Mouse (Mus musculus): ENCODE measurements at regions not wholly inside any gene's neighbourhood (a gene's known extent, or its start where the extent isn't known, plus 50 kb on each side); places are given as distances from the start of the nearest gene placed in this dataset.

DNA sequence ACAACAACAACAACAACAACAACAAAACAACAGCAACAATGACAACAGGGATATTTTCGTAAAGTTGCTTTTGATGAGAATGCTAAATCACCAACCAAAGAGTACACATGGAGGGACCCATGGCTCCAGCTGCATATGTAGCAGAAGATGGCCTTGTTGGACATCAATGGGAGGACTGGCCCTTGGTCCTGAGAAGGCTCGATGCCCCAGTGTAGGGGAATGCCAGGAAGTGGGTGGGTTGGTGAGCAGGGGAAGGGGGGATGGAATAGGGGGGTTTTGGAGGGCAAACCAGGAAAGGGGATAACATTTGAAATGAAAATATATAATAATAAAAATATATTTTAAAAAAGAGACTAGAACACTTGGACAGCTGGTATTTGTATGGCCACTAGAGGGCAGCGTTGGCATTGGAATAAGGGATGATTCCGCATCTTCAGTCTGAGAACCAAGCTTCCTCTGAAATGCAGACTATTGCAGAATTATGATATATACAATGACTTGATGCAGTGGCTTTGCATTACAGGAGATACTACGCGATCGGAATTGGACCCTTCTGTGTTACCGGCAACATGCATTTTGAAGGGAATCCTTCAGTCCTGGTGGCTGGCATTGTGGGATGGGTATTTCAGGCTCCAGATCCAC, 128.5 kb upstream of the Thumpd2 start:
- intact Hi-C loops (cut with DNase I): loop anchor here (2.0 to 10.0 kb wide), 4 partner anchors 595 to 1765 kb away; no protein-coding TSS in a partner anchor
- DNase-seq (ENCODE audit: low spot score): no peak

DNA sequence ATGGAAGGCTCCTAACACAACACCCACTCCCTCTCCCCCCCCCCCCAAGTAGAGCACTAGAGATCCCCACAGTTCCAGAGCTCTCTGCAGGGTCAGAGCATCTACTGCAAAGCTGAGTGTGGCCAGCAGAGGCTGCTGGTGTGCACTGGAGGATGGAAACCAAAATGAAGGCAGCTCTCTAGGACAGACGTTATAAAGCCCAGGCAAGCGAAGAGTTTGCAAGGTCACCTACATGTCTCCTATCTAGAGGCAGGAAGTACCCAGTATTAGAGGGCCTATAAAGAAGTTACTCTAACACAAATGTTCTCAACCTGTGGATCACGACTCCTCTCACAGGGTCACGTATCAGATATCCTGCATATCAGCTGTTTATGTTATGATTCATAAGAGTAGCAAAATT, 125.1 kb upstream of the Thumpd2 start:
- intact Hi-C loops (cut with DNase I): loop anchor here (10.0 kb wide), 1 partner anchor 1555 kb away; no protein-coding TSS in a partner anchor
- no peak for DNase-seq (ENCODE audit: low spot score)

DNA sequence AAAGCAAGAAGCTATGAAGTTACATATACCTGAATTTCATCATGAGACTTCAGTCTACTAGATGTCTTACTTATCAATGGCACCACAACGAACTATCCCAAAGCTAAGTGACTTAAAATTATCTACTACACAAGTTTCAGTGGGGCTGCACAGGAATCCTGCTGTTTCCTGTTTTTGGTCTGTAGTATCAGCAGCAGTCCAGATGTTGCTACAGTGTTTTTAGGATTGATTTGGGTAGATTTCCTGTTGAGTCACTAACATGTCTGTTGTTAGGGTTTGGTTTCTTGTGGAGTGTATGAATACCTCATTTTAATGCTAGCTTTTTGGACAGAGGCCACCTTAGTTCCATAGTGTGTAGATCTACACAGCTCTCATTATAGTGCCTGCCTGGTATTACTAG, 120.8 kb upstream of the Thumpd2 start:
- DNase-seq (ENCODE audit: low spot score): no peak
- intact Hi-C loops (cut with DNase I): no loop called here

DNA sequence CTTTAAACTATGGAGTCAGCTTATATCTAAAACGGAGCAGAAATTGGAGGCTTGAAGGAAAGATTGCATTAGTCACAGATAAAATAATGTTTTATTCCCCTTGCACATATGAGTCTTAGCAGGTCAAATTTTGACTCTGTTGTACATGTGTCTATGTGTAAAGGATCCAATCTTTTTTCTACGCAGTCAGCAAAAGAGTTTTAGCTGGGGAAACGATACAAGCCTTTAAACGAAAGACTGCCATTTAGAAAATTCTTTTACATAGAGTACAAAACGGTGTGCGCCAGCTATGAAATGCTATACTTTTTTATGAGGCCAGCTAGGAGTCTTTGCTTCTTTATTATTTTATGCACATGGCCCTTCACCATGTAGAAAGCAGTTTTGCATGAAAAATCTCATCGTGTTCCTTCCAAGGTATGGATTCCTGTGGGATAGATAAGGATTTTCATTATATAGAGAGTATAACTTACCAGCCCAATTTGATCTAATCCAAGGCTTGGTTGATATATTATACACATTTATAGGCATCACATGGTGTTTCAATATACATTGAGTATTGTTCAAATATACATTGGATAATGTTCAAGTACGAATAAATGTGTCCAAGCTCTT, 116.0 kb upstream of the Thumpd2 start:
- DNase-seq (ENCODE audit: low spot score): no peak
- intact Hi-C loops (cut with DNase I): no loop called here

DNA sequence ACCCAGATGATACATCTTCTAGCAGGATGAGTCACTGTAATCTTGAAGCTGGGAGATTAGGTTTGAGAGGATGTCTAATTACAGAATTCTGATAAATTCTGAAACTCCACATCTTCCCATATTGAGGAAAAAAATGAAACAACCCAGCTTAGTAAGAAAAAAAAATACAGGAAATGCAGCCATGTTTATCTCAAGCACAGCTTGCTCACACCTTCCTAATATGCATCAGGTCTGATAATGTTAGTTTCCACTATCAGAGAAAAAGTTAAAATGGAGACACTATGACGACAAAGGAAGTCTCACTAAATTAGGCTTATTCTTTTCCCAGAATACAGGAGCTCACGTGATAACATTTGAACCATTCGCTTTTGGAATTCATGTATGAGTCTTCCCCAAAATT, 111.4 kb upstream of the Thumpd2 start:
- intact Hi-C loops (cut with DNase I): no loop called here
- DNase-seq (ENCODE audit: low spot score): no peak

DNA sequence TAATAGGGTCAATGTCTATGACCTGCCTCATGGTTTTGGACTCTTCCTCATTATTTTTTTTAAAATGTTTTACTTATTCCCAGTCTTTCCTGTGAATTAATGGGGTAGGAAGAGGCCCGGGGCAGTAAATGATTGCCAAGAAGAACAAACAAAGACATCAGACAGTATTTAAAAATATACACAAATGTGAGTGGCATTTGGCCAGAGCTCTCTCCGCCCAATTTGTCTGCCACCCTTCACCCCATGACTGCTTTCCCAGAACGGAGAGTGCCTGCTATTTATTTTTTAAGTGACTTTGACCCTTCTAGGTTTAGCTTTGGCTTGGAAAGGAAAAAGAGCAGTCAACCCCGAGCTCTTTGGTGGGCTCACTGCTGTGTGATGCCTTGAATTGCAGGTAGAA, 111.0 kb upstream of the Thumpd2 start:
- intact Hi-C loops (cut with DNase I): no loop called here
- no peak for DNase-seq (ENCODE audit: low spot score)

DNA sequence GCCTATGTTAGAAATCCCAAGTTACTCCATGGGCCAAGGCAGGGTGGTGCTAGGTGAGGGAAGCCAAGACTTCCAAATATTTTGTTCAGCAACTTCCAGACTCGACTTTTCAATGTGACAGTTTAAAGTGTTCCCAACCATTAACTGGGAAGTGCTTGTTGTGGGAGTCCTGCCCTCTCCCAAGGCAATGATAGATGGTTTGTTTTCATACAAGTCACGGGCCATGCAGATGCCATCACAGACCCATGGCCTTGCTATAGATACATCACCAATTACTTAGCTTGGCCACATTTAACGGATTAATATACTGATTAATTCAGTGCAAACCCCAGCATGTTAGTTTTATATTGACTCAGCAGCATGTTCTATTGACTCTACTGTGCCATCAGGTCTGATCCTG, 108.1 kb upstream of the Thumpd2 start:
- no peak for DNase-seq (ENCODE audit: low spot score)
- intact Hi-C loops (cut with DNase I): no loop called here

DNA sequence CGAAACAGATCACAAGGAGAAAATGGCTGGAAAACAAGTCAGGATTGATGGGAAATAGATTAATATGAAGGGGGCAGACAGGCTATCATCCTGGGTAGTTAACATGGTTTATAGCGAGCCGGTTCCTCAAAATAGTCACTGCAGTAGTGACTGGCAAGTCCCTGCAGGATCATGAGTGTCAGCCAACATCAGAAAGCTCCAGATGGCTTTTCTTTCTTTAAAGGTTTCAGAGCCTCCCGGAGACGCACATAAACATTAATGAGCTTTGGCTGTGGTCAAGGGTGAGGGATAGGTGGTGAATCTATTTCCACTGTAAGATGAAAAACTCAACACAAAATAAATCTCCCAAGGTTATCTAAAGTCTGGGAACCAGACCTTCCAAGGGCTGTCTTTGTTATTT, 104.2 kb upstream of the Thumpd2 start:
- intact Hi-C loops (cut with DNase I): no loop called here
- no peak for DNase-seq (ENCODE audit: low spot score)

DNA sequence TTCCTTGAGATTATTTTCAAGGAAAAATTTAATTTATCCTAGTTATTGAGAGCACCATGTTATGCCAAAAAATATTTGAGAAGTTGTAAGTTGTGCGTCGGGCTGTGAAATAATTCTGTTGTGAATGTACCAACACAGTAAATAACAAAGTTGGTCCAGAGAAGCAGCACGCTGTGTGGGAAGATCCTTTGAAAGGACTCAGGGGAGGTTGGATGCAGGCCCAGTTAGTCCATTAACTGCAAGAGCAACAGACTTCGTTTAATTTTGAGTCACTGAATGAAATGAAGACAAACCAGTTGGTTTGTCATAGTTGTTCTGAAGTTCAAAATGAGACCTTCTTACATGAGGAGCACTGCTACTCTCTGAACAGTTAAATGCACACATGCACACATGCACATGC, 85.8 kb upstream of the Thumpd2 start:
- intact Hi-C loops (cut with DNase I): no loop called here
- DNase-seq (ENCODE audit: low spot score): no peak

DNA sequence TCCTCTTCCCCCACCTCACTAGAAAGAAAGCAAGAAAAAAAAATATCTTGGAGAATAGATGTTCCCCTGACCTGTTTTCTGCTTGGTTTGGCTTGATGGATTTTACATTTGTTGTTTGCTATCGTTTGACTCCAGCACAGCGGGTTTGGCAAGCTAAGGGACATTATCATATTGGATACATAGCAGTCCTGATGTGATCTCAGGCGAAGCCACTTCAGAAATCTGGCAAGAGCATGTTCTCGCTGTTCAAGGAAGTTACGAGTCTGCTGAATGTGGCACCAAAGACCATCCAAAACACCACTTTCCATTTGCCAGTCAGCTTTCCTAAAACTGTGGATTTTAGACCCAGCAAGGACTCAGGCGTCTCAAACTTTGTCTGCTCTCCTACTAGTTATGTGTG, 69.8 kb upstream of the Thumpd2 start:
- intact Hi-C loops (cut with DNase I): no loop called here

DNA sequence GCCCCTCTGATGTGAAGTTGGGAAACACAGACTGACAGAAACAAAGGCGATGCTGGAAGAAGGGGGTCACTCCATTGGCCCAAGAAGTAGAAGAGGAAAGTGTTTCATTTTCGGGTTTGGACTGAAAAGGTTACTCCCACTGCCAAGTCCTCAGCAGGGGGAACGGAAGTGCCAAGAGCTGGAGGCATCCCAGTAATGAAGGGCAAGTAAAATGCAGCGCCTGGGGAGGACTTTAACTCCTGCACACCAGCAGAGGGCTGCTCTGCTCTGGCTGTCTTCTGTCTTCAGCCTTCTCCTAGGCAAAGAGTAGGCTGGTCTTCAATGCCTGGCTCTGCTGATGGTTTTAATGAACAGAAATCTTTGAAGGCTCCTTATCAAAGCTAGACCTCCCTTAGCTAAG, 68.3 kb upstream of the Thumpd2 start:
- DNase-seq (ENCODE audit: low spot score): no peak
- intact Hi-C loops (cut with DNase I): no loop called here

More for the DNA sequence above, 69.8 kb upstream of the Thumpd2 start:
- DNase-seq (ENCODE audit: low spot score): no peak
